Mouse (Mus musculus): ENCODE data around the gene Pla2g15. TPM values are rescaled to one million over a fixed set of nuclear protein-coding genes. Genes with fewer than 3 reads are reported as not detected.

Pla2g15 gene
- polyA plus RNA-seq, 1 experiment, result 13.1 TPM

- DNase-seq, result no peak
- Histone ChIP-seq H3K4me1 (ENCODE audit: control insufficient read depth, insufficient read depth, low read length) (no peaks in the 10 kb centered on the region), H3K4me3 (replicated peaks; ENCODE audit: insufficient read depth, low read depth, low read length) (no peak overlapping the region), H3K27ac (ENCODE audit: insufficient read depth, low read length) (no peak overlapping the region), H3K27me3 (ENCODE audit: control insufficient read depth, insufficient read depth, low read length) (no peaks in the 10 kb centered on the region)
- 94% methylated on average over 3 of the region's 3 CpGs for WGBS
- TF ChIP-seq POLR2A (IDR thresholded peaks at IDR 0.05; ENCODE audit: borderline replicate concordance, insufficient read depth, low read length), result no peak
- peak; percentile 35; the same call in 1 of the 2 replicates for TF ChIP-seq CTCF (IDR thresholded peaks at IDR 0.05; ENCODE audit: borderline replicate concordance, insufficient read depth, low read depth, low read length)
Measured at GRCm38 (mm10) chr8:106115897-106116296, 34.3 kb upstream of the Pla2g15 start.

- WGBS, result 80% methylated on average over 3 of the region's 3 CpGs
Measured at GRCm38 (mm10) chr8:106123443-106123842, 26.8 kb upstream of the Pla2g15 start.

GRCm38 (mm10) chr8:106126055-106126454 lies 24.1 kb upstream of the Pla2g15 start:
- Histone ChIP-seq H3K27me3 (ENCODE audit: control insufficient read depth, insufficient read depth, low read length) (no peaks in the 10 kb centered on the region), H3K27ac (ENCODE audit: insufficient read depth, low read length) (no peak overlapping the region), H3K4me1 (ENCODE audit: control insufficient read depth, insufficient read depth, low read length) (no peaks in the 10 kb centered on the region), H3K4me3 (replicated peaks; ENCODE audit: insufficient read depth, low read depth, low read length) (no peak overlapping the region)
- DNase-seq, result no peak
- WGBS, result 100% methylated on average over 1 of the region's 1 CpGs
- no peak for TF ChIP-seq CTCF (IDR thresholded peaks at IDR 0.05; ENCODE audit: borderline replicate concordance, insufficient read depth, low read depth, low read length)
- TF ChIP-seq POLR2A (IDR thresholded peaks at IDR 0.05; ENCODE audit: borderline replicate concordance, insufficient read depth, low read length), result no peak

More at GRCm38 (mm10) chr8:106123443-106123842, 26.8 kb upstream of the Pla2g15 start:
- DNase-seq, result no peak
- no peak overlapping the region for H3K27ac ChIP-seq (ENCODE audit: insufficient read depth, low read length)
- no peak overlapping the region for H3K4me3 ChIP-seq (replicated peaks; ENCODE audit: insufficient read depth, low read depth, low read length)
- no peak for TF ChIP-seq POLR2A (IDR thresholded peaks at IDR 0.05; ENCODE audit: borderline replicate concordance, insufficient read depth, low read length)
- TF ChIP-seq CTCF (IDR thresholded peaks at IDR 0.05; ENCODE audit: borderline replicate concordance, insufficient read depth, low read depth, low read length), result no peak
- H3K4me1 ChIP-seq (ENCODE audit: control insufficient read depth, insufficient read depth, low read length), result no peaks in the 10 kb centered on the region
- H3K27me3 ChIP-seq (ENCODE audit: control insufficient read depth, insufficient read depth, low read length), result no peaks in the 10 kb centered on the region

GRCm38 (mm10) chr8:106127054-106127453 lies 23.1 kb upstream of the Pla2g15 start:
- H3K27me3 ChIP-seq (ENCODE audit: control insufficient read depth, insufficient read depth, low read length), result no peaks in the 10 kb centered on the region
- 81% methylated on average over 3 of the region's 3 CpGs for WGBS
- H3K27ac ChIP-seq (ENCODE audit: insufficient read depth, low read length), result no peak overlapping the region
- DNase-seq, result no peak
- no peak for TF ChIP-seq CTCF (IDR thresholded peaks at IDR 0.05; ENCODE audit: borderline replicate concordance, insufficient read depth, low read depth, low read length)
- TF ChIP-seq POLR2A (IDR thresholded peaks at IDR 0.05; ENCODE audit: borderline replicate concordance, insufficient read depth, low read length), result no peak
- no peak overlapping the region for H3K4me3 ChIP-seq (replicated peaks; ENCODE audit: insufficient read depth, low read depth, low read length)
- H3K4me1 ChIP-seq (ENCODE audit: control insufficient read depth, insufficient read depth, low read length), result no peaks in the 10 kb centered on the region

- WGBS, result 87% methylated on average over 10 of the region's 10 CpGs
- Histone ChIP-seq H3K4me3 (replicated peaks; ENCODE audit: insufficient read depth, low read depth, low read length) (no peak overlapping the region), H3K27me3 (ENCODE audit: control insufficient read depth, insufficient read depth, low read length) (no peaks in the 10 kb centered on the region), H3K4me1 (ENCODE audit: control insufficient read depth, insufficient read depth, low read length) (no peaks in the 10 kb centered on the region), H3K27ac (ENCODE audit: insufficient read depth, low read length) (no peak overlapping the region)
- TF ChIP-seq CTCF (IDR thresholded peaks at IDR 0.05; ENCODE audit: borderline replicate concordance, insufficient read depth, low read depth, low read length) (no peak), POLR2A (IDR thresholded peaks at IDR 0.05; ENCODE audit: borderline replicate concordance, insufficient read depth, low read length) (no peak)
- peak in 1 of 2 experiments; percentile 13 for DNase-seq
Measured at GRCm38 (mm10) chr8:106127882-106128410, 22.3 kb upstream of the Pla2g15 start.

- no peaks in the 10 kb centered on the region for H3K4me1 ChIP-seq (ENCODE audit: control insufficient read depth, insufficient read depth, low read length)
- H3K4me3 ChIP-seq (replicated peaks; ENCODE audit: insufficient read depth, low read depth, low read length), result no peak overlapping the region
- H3K27me3 ChIP-seq (ENCODE audit: control insufficient read depth, insufficient read depth, low read length), result no peaks in the 10 kb centered on the region
- no peak for DNase-seq
- no peak overlapping the region for H3K27ac ChIP-seq (ENCODE audit: insufficient read depth, low read length)
- TF ChIP-seq POLR2A (IDR thresholded peaks at IDR 0.05; ENCODE audit: borderline replicate concordance, insufficient read depth, low read length) (no peak), CTCF (IDR thresholded peaks at IDR 0.05; ENCODE audit: borderline replicate concordance, insufficient read depth, low read depth, low read length) (no peak)
Measured at GRCm38 (mm10) chr8:106129232-106129930, 20.8 kb upstream of the Pla2g15 start.

- TF ChIP-seq CTCF (IDR thresholded peaks at IDR 0.05; ENCODE audit: borderline replicate concordance, insufficient read depth, low read depth, low read length) (no peak), POLR2A (IDR thresholded peaks at IDR 0.05; ENCODE audit: borderline replicate concordance, insufficient read depth, low read length) (no peak)
- Histone ChIP-seq H3K4me1 (ENCODE audit: control insufficient read depth, insufficient read depth, low read length) (peaks cover 2% of the 10 kb centered on the region; the same call in 1 of the 2 replicates), H3K27me3 (ENCODE audit: control insufficient read depth, insufficient read depth, low read length) (no peaks in the 10 kb centered on the region), H3K27ac (ENCODE audit: insufficient read depth, low read length) (no peak overlapping the region), H3K4me3 (replicated peaks; ENCODE audit: insufficient read depth, low read depth, low read length) (no peak overlapping the region)
- DNase-seq, result no peak
- 86% methylated on average over 2 of the region's 2 CpGs for WGBS
Measured at GRCm38 (mm10) chr8:106129997-106130396, 20.2 kb upstream of the Pla2g15 start.

GRCm38 (mm10) chr8:106130505-106130904 lies 19.7 kb upstream of the Pla2g15 start:
- Histone ChIP-seq H3K4me3 (replicated peaks; ENCODE audit: insufficient read depth, low read depth, low read length) (no peak overlapping the region), H3K27ac (ENCODE audit: insufficient read depth, low read length) (no peak overlapping the region), H3K27me3 (ENCODE audit: control insufficient read depth, insufficient read depth, low read length) (no peaks in the 10 kb centered on the region), H3K4me1 (ENCODE audit: control insufficient read depth, insufficient read depth, low read length) (peaks cover 5% of the 10 kb centered on the region; the same call in 1 of the 2 replicates)
- no peak for DNase-seq
- TF ChIP-seq CTCF (IDR thresholded peaks at IDR 0.05; ENCODE audit: borderline replicate concordance, insufficient read depth, low read depth, low read length) (no peak), POLR2A (IDR thresholded peaks at IDR 0.05; ENCODE audit: borderline replicate concordance, insufficient read depth, low read length) (no peak)
- 88% methylated on average over 2 of the region's 2 CpGs for WGBS

Data from cerebellum, adult 2 months (tissue).